ENCODE assay signal across 8 mouse cellular contexts in genomic region chr19:44265911-44266337, GRCm38 (mm10). TPM values are rescaled to one million over a fixed set of nuclear protein-coding genes. Genes with fewer than 3 reads are reported as not detected.
DNase-seq lines count a peak whose midpoint lies in the region; ATAC-seq and TF ChIP-seq lines count a peak whose summit lies in the region.

No protein-coding gene starts in this region.

- ATAC-seq in forebrain, embryonic 11.5 days (replicated peaks; ENCODE audit: low FRiP score): 0 out of 2 replicates have a peak, but pooled peaks have one; percentile 23
- ATAC-seq in forebrain, embryonic 16.5 days: no peak
- ATAC-seq in liver, embryonic 14.5 days (ENCODE audit: insufficient read depth): peak; percentile 5; the same call in 1 of the 2 replicates
- no peak for ATAC-seq in stomach, embryonic 16.5 days (ENCODE audit: insufficient read depth, low FRiP score)

- H3K36me3 ChIP-seq in forebrain, embryonic 11.5 days (ENCODE audit: control insufficient read depth, insufficient read depth, low read length): no peaks in the 10 kb centered on the region
- no peaks in the 10 kb centered on the region for H3K36me3 ChIP-seq in forebrain, embryonic 16.5 days (ENCODE audit: control insufficient read depth, insufficient read depth)
- H3K36me3 ChIP-seq in spleen, adult 2 months (ENCODE audit: control insufficient read depth, insufficient read depth, low read length): no peaks in the 10 kb centered on the region
- H3K36me3 ChIP-seq in liver, embryonic 14.5 days (replicated peaks; ENCODE audit: control insufficient read depth, insufficient read depth, low read depth): no peaks in the 10 kb centered on the region
- H3K36me3 ChIP-seq in stomach, embryonic 16.5 days (ENCODE audit: control insufficient read depth, insufficient read depth, low read length): no peaks in the 10 kb centered on the region

- H3K9ac ChIP-seq in forebrain, embryonic 11.5 days (ENCODE audit: low read length): no peak overlapping the region; the same call in 1 of the 2 replicates
- no peak overlapping the region for H3K9ac ChIP-seq in forebrain, embryonic 16.5 days (replicated peaks; ENCODE audit: low read depth, low read length)
- H3K9ac ChIP-seq in liver, embryonic 14.5 days (replicated peaks): peak overlapping the region; percentile 61
- peak overlapping the region; percentile 22; the same call in 1 of the 2 replicates for H3K9ac ChIP-seq in stomach, embryonic 16.5 days (ENCODE audit: low read length)

- no peaks in the 10 kb centered on the region for H3K27me3 ChIP-seq in forebrain, embryonic 11.5 days (ENCODE audit: control insufficient read depth, insufficient read depth, low read length)
- no peaks in the 10 kb centered on the region for H3K27me3 ChIP-seq in forebrain, embryonic 16.5 days (replicated peaks; ENCODE audit: control insufficient read depth, insufficient read depth, low read length)
- no peaks in the 10 kb centered on the region for H3K27me3 ChIP-seq in spleen, adult 2 months (ENCODE audit: control insufficient read depth, insufficient read depth, low read length)
- H3K27me3 ChIP-seq in liver, embryonic 14.5 days (ENCODE audit: control insufficient read depth, insufficient read depth, low read length): no peaks in the 10 kb centered on the region
- H3K27me3 ChIP-seq in stomach, embryonic 16.5 days (ENCODE audit: control insufficient read depth, insufficient read depth, low read length): no peaks in the 10 kb centered on the region

- TF ChIP-seq CTCF in spleen, adult 2 months (IDR thresholded peaks at IDR 0.05; ENCODE audit: extremely low read depth, insufficient read depth, insufficient read length, insufficient replicate concordance): no peak
- no peak for TF ChIP-seq CTCF in liver, embryonic 14.5 days (IDR thresholded peaks at IDR 0.05; ENCODE audit: low read depth)

- no peak for DNase-seq in forebrain, embryonic 11.5 days (ENCODE audit: low spot score)
- no peak for DNase-seq in spleen, adult 2 months (ENCODE audit: low read depth in 1 of 2, low spot score in 2 of 2)
- DNase-seq in spleen, postnatal 36 days (ENCODE audit: low spot score in 2 of 2): no peak
- peak in 1 of 3 experiments; percentile 45 for DNase-seq in liver, embryonic 14.5 days (ENCODE audit: low read depth in 3 of 3, low spot score in 3 of 3)
- DNase-seq in spleen, postnatal 4 days (ENCODE audit: low spot score in 2 of 2): no peak
- DNase-seq in layer of hippocampus, postnatal 36 days: no peak

- peak; percentile 65 for TF ChIP-seq EP300 in liver, embryonic 14.5 days (IDR thresholded peaks at IDR 0.05; ENCODE audit: low read depth)

- H3K4me1 ChIP-seq in forebrain, embryonic 11.5 days (replicated peaks; ENCODE audit: control insufficient read depth, insufficient read depth, low read length): peaks cover 8% of the 10 kb centered on the region; the same call in 1 of the 2 replicates
- peaks cover 8% of the 10 kb centered on the region; the same call in 1 of the 2 replicates for H3K4me1 ChIP-seq in forebrain, embryonic 16.5 days (replicated peaks; ENCODE audit: control insufficient read depth, insufficient read depth, low read length)
- H3K4me1 ChIP-seq in spleen, adult 2 months (ENCODE audit: control insufficient read depth, insufficient read depth, insufficient read length): peaks cover 16% of the 10 kb centered on the region
- H3K4me1 ChIP-seq in liver, embryonic 14.5 days (replicated peaks; ENCODE audit: control insufficient read depth in 2 of 2, insufficient read depth in 2 of 2, low read length in 1 of 2): peaks cover 23 to 30% of the 10 kb centered on the region in 2 experiments
- peaks cover 11% of the 10 kb centered on the region for H3K4me1 ChIP-seq in stomach, embryonic 16.5 days (ENCODE audit: control insufficient read depth, insufficient read depth, low read length)

- H3K9me3 ChIP-seq in forebrain, embryonic 11.5 days (ENCODE audit: control insufficient read depth, low read length): no peaks in the 10 kb centered on the region
- no peaks in the 10 kb centered on the region for H3K9me3 ChIP-seq in forebrain, embryonic 16.5 days (ENCODE audit: control insufficient read depth, low read length)
- H3K9me3 ChIP-seq in liver, embryonic 14.5 days (ENCODE audit: control insufficient read depth, low read length): no peaks in the 10 kb centered on the region
- no peaks in the 10 kb centered on the region for H3K9me3 ChIP-seq in stomach, embryonic 16.5 days (replicated peaks; ENCODE audit: control insufficient read depth, low read length)

- H3K4me3 ChIP-seq in forebrain, embryonic 11.5 days (ENCODE audit: low read depth, low read length): no peak overlapping the region
- no peak overlapping the region for H3K4me3 ChIP-seq in forebrain, embryonic 16.5 days (replicated peaks; ENCODE audit: low read length)
- H3K4me3 ChIP-seq in spleen, adult 2 months (ENCODE audit: extremely low read depth, insufficient read depth, insufficient read length): no peak overlapping the region
- H3K4me3 ChIP-seq in liver, embryonic 14.5 days (ENCODE audit: insufficient read depth in 1 of 2, low read depth in 2 of 2, low read length in 2 of 2): peak overlapping the region in 1 of 2 experiments; percentile 55; a peak in 2 of 4 replicates
- no peak overlapping the region for H3K4me3 ChIP-seq in stomach, embryonic 16.5 days (replicated peaks; ENCODE audit: low read length)

- peak overlapping the region; percentile 93 for H3K27ac ChIP-seq in forebrain, embryonic 11.5 days (ENCODE audit: low read depth, low read length)
- H3K27ac ChIP-seq in forebrain, embryonic 16.5 days (ENCODE audit: low read length): no peak overlapping the region
- H3K27ac ChIP-seq in spleen, adult 2 months (ENCODE audit: insufficient read depth, low read length): peak overlapping the region; percentile 79
- H3K27ac ChIP-seq in liver, embryonic 14.5 days: peak overlapping the region; percentile 52
- H3K27ac ChIP-seq in stomach, embryonic 16.5 days (ENCODE audit: low read length): peak overlapping the region; percentile 97

- 0 out of 2 replicates have a peak overlapping the region, but pooled peaks have one; percentile 0 for H3K4me2 ChIP-seq in forebrain, embryonic 11.5 days (ENCODE audit: low read depth, low read length, severe bottlenecking)
- H3K4me2 ChIP-seq in forebrain, embryonic 16.5 days (ENCODE audit: low read length): no peak overlapping the region
- peak overlapping the region; percentile 61 for H3K4me2 ChIP-seq in liver, embryonic 14.5 days (ENCODE audit: low read depth)
- H3K4me2 ChIP-seq in stomach, embryonic 16.5 days (ENCODE audit: low read depth, low read length): peak overlapping the region; percentile 66

- WGBS in forebrain, embryonic 11.5 days: 10% methylated on average over 5 of the region's 5 CpGs
- WGBS in forebrain, embryonic 16.5 days: 22% methylated on average over 5 of the region's 5 CpGs
- 54% methylated on average over 5 of the region's 5 CpGs for WGBS in spleen, adult 2 months
- 23% methylated on average over 5 of the region's 5 CpGs for WGBS in liver, embryonic 14.5 days (ENCODE audit: insufficient replicate concordance)
- WGBS in stomach, embryonic 16.5 days: 41% methylated on average over 5 of the region's 5 CpGs

- no peak for TF ChIP-seq POLR2A in spleen, adult 2 months (IDR thresholded peaks at IDR 0.05; ENCODE audit: low read depth, low read length)

RNA-seq across cellular contexts. Expression of gene Scd2, which starts 27.6 kb away (rescaled TPM):
- polyA plus RNA-seq in forebrain, embryonic 11.5 days (2014; fragmentation: Nextera tagmentation; extraction: Ambion mirVana): 433 and 466 TPM in 2 replicates
- polyA plus RNA-seq in forebrain, embryonic 16.5 days (2015; fragmentation: Nextera tagmentation; extraction: Ambion mirVana): 290 and 318 TPM in 2 replicates
- polyA plus RNA-seq in spleen, adult 2 months (2012; rRNA removed): 30.1 and 39.6 TPM in 2 replicates
- 84.0 and 116 TPM in 2 replicates for polyA plus RNA-seq in liver, embryonic 14.5 days (2012; rRNA removed)
- 80.4 and 95.4 TPM in 2 replicates for polyA plus RNA-seq in liver, embryonic 14.5 days (2014; fragmentation: Nextera tagmentation; extraction: Ambion mirVana)
- polyA plus RNA-seq in stomach, embryonic 16.5 days (2015; fragmentation: Nextera tagmentation; extraction: Ambion mirVana): 329 and 336 TPM in 2 replicates
- 100 to 1,000 TPM; 621 to 658 TPM for total RNA-seq in layer of hippocampus, postnatal 36 days (2021)

Comparison
In these comparisons a context has a peak if more than half of its experiments do, and no peak if none do; other contexts are left out.
1. ATAC-seq: peak in forebrain, embryonic 11.5 days (single experiment) and liver, embryonic 14.5 days (single experiment); none in forebrain, embryonic 16.5 days (single experiment) and stomach, embryonic 16.5 days (single experiment).
2. H3K9ac ChIP-seq: peak in liver, embryonic 14.5 days (single experiment) and stomach, embryonic 16.5 days (single experiment); none in forebrain, embryonic 11.5 days (single experiment) and forebrain, embryonic 16.5 days (single experiment).